ENCODE assay signal across 25 mouse cellular contexts in the genomic region with DNA sequence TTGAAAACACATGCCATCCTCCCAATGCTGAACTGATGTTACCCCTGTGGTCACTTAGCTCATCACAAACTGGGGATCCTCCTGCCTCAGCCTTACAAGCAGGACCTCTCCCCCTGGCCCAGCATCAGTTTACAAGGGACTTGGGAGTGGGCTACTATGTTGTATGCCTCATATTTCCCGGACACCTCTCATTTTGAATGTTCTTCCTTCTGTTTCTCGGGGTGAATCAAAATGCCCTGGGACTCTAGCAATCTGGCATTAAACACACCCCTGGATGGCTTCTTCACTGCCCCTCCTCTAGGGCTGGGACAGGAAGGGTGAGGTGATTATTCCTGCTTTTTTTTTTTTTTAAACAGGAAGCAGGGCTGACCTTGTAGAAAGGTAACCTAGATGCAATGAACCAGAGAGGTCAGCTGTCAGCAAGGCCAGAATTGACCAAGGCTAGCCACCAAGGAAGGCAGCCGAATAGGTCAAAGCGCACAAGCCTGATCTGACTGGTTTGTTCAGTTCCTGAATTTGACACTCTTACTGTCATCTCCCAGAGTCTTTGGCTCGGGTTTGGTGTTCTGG. TPM values are rescaled to one million over a fixed set of nuclear protein-coding genes. Genes with fewer than 3 reads are reported as not detected.
DNase-seq lines count a peak whose midpoint lies in the region; ATAC-seq lines count a peak whose summit lies in the region.
"Had no signal": no experiment of that assay in that cellular context is flagged by ENCODE, and none has a peak within 500 bp of the region (broad histone marks: within the 10 kb centered on the region; RNA-seq: fewer than 3 reads in every experiment).

No protein-coding gene starts in this region.

- no peak overlapping the region for H3K4me3 ChIP-seq in heart, embryonic 15.5 days
- H3K4me3 ChIP-seq in heart, embryonic 11.5 days (ENCODE audit: low read depth, low read length), result no peak overlapping the region
- H3K4me3 ChIP-seq in liver, embryonic 15.5 days (replicated peaks), result no peak overlapping the region
- H3K4me3 ChIP-seq: erythroblast, embryonic 14.5 days; hindbrain, embryonic 13.5 days; midbrain, embryonic 13.5 days; myocyte; neural tube, embryonic 15.5 days had no signal

- no peak overlapping the region for H3K4me2 ChIP-seq in heart, embryonic 15.5 days
- H3K4me2 ChIP-seq in heart, embryonic 11.5 days, result no peak overlapping the region
- peak overlapping the region; percentile 90 for H3K4me2 ChIP-seq in liver, embryonic 15.5 days
- H3K4me2 ChIP-seq: hindbrain, embryonic 13.5 days; lung, embryonic 14.5 days; midbrain, embryonic 13.5 days; neural tube, embryonic 15.5 days had no signal

- WGBS in heart, embryonic 15.5 days, result 86% methylated on average over 5 of the region's 5 CpGs
- 82% methylated on average over 5 of the region's 5 CpGs for WGBS in heart, embryonic 11.5 days (ENCODE audit: insufficient replicate concordance)
- 79% methylated on average over 5 of the region's 5 CpGs for WGBS in liver, embryonic 15.5 days (ENCODE audit: insufficient replicate concordance)

- peaks cover 59% of the 10 kb centered on the region for H3K4me1 ChIP-seq in heart, embryonic 15.5 days (replicated peaks)
- peaks cover 45% of the 10 kb centered on the region for H3K4me1 ChIP-seq in heart, embryonic 11.5 days (ENCODE audit: control insufficient read depth, insufficient read depth, low read length)
- peaks cover 85% of the 10 kb centered on the region for H3K4me1 ChIP-seq in liver, embryonic 15.5 days (replicated peaks)

- ATAC-seq in heart, embryonic 15.5 days (replicated peaks; ENCODE audit: insufficient number of reproducible peaks, insufficient read depth, low FRiP score, low read depth), result no peak
- no peak for ATAC-seq in heart, embryonic 11.5 days (replicated peaks; ENCODE audit: insufficient number of reproducible peaks, low FRiP score, low TSS enrichment)
- no peak for ATAC-seq in liver, embryonic 15.5 days (ENCODE audit: insufficient read depth)
- no peak for ATAC-seq in granulocyte monocyte progenitor cell, adult 5-6 weeks (replicated peaks; ENCODE audit: poor library complexity, severe bottlenecking)
- ATAC-seq: forebrain, embryonic 14.5 days; midbrain, embryonic 13.5 days had no signal

- peaks cover 3% of the 10 kb centered on the region; the same call in 1 of the 2 replicates for H3K36me3 ChIP-seq in heart, embryonic 15.5 days
- no peaks in the 10 kb centered on the region for H3K36me3 ChIP-seq in heart, embryonic 11.5 days (ENCODE audit: control insufficient read depth, insufficient read depth, low read length)
- peaks cover 20% of the 10 kb centered on the region for H3K36me3 ChIP-seq in liver, embryonic 15.5 days (replicated peaks)
- H3K36me3 ChIP-seq: hindbrain, embryonic 13.5 days; midbrain, embryonic 13.5 days; neural tube, embryonic 15.5 days had no signal

- peak overlapping the region; percentile 86; the same call in 1 of the 2 replicates for H3K27ac ChIP-seq in heart, embryonic 15.5 days
- H3K27ac ChIP-seq in heart, embryonic 11.5 days (ENCODE audit: low read depth, low read length), result no peak overlapping the region
- peak overlapping the region; percentile 93 for H3K27ac ChIP-seq in liver, embryonic 15.5 days (replicated peaks)

- DNase-seq in cerebellum, adult 9-10 months, result peak; percentile 41
- no peak for DNase-seq in cerebellum, postnatal 10 days
- peak; percentile 49 to 75 for DNase-seq in kidney, postnatal 36 days
- DNase-seq in kidney, adult 8-10 months, result no peak
- DNase-seq: adrenal gland, adult 2 months; cerebellum, adult 11-12 months; layer of hippocampus, postnatal 36 days; left cerebral cortex, postnatal 4 days; lung, embryonic 14.5 days; thymus, postnatal 25 days had no signal

- no peaks in the 10 kb centered on the region for H3K27me3 ChIP-seq in heart, embryonic 15.5 days
- H3K27me3 ChIP-seq in heart, embryonic 11.5 days (ENCODE audit: control insufficient read depth, insufficient read depth, low read length), result no peaks in the 10 kb centered on the region
- no peaks in the 10 kb centered on the region for H3K27me3 ChIP-seq in liver, embryonic 15.5 days
- H3K27me3 ChIP-seq: hindbrain, embryonic 13.5 days; midbrain, embryonic 13.5 days; neural tube, embryonic 15.5 days had no signal

- no peak overlapping the region for H3K9ac ChIP-seq in heart, embryonic 15.5 days
- H3K9ac ChIP-seq in heart, embryonic 11.5 days (ENCODE audit: low read depth, low read length), result no peak overlapping the region
- peak overlapping the region; percentile 79 for H3K9ac ChIP-seq in liver, embryonic 15.5 days
- H3K9ac ChIP-seq: hindbrain, embryonic 13.5 days; lung, embryonic 14.5 days; midbrain, embryonic 13.5 days; neural tube, embryonic 15.5 days had no signal

- H3K9me3 ChIP-seq in heart, embryonic 15.5 days (replicated peaks), result no peaks in the 10 kb centered on the region
- no peaks in the 10 kb centered on the region for H3K9me3 ChIP-seq in heart, embryonic 11.5 days (replicated peaks; ENCODE audit: control insufficient read depth, low read length)
- no peaks in the 10 kb centered on the region for H3K9me3 ChIP-seq in liver, embryonic 15.5 days (replicated peaks)
- H3K9me3 ChIP-seq: hindbrain, embryonic 13.5 days; midbrain, embryonic 13.5 days; neural tube, embryonic 15.5 days had no signal

RNA-seq across cellular contexts. Expression of gene Btg2, which starts 2.0 kb away (rescaled TPM):
- 36.9 and 45.4 TPM in 2 replicates for polyA plus RNA-seq in heart, embryonic 15.5 days (2015; fragmentation: Nextera tagmentation; extraction: Ambion mirVana)
- polyA plus RNA-seq in heart, embryonic 11.5 days (2014; fragmentation: Nextera tagmentation; extraction: Ambion mirVana), result 31.7 and 35.6 TPM in 2 replicates
- polyA plus RNA-seq in liver, embryonic 15.5 days (2015; fragmentation: Nextera tagmentation; extraction: Ambion mirVana), result 103 and 108 TPM in 2 replicates
- 7.2 and 13.5 TPM in 2 replicates for total RNA-seq in granulocyte monocyte progenitor cell, adult 5-6 weeks (2014; fragmentation: Nextera tagmentation)
- 31.3 and 33.7 TPM in 2 replicates for total RNA-seq in granulocyte monocyte progenitor cell, adult 5-6 weeks (2017)

RNA-seq across cellular contexts. Expression of gene Chit1, which starts 30.1 kb away (rescaled TPM):
- polyA plus RNA-seq in heart, embryonic 15.5 days (2015; fragmentation: Nextera tagmentation; extraction: Ambion mirVana), result 0.42 TPM in 2 replicates
- 1.7 and 1.9 TPM in 2 replicates for polyA plus RNA-seq in heart, embryonic 11.5 days (2014; fragmentation: Nextera tagmentation; extraction: Ambion mirVana)
- 0.07 and 0.20 TPM in 2 replicates for polyA plus RNA-seq in liver, embryonic 15.5 days (2015; fragmentation: Nextera tagmentation; extraction: Ambion mirVana)
- total RNA-seq in granulocyte monocyte progenitor cell, adult 5-6 weeks (2014; fragmentation: Nextera tagmentation), result 0.62 and 1.7 TPM in 2 replicates
- total RNA-seq in granulocyte monocyte progenitor cell, adult 5-6 weeks (2017), result 0.22 and 0.82 TPM in 2 replicates
- total RNA-seq: adrenal gland, adult 2 months; layer of hippocampus, postnatal 36 days; MEL had no signal
- polyA plus RNA-seq: embryonic facial prominence, embryonic 11.5 days; erythroblast, embryonic 14.5 days; intestine, embryonic 14.5 days; lung, embryonic 14.5 days had no signal

RNA-seq across cellular contexts. Expression of gene Fmod, which starts 43.9 kb away (rescaled TPM):
- polyA plus RNA-seq in heart, embryonic 15.5 days (2015; fragmentation: Nextera tagmentation; extraction: Ambion mirVana), result 23.3 and 32.3 TPM in 2 replicates
- polyA plus RNA-seq in heart, embryonic 11.5 days (2014; fragmentation: Nextera tagmentation; extraction: Ambion mirVana), result 10.6 and 13.4 TPM in 2 replicates
- polyA plus RNA-seq in liver, embryonic 15.5 days (2015; fragmentation: Nextera tagmentation; extraction: Ambion mirVana), result 2.6 and 3.3 TPM in 2 replicates
- not detected in 2 replicates for total RNA-seq in granulocyte monocyte progenitor cell, adult 5-6 weeks (2014; fragmentation: Nextera tagmentation)
- not detected in 2 replicates for total RNA-seq in granulocyte monocyte progenitor cell, adult 5-6 weeks (2017)
- total RNA-seq: common myeloid progenitor, adult 5-6 weeks; megakaryocyte progenitor cell, adult 5-6 weeks; MEL had no signal
- polyA plus RNA-seq: erythroblast, embryonic 14.5 days had no signal

Comparison
In these comparisons a context has a peak if more than half of its experiments do, and no peak if none do; other contexts are left out.
1. DNase-seq: peak in cerebellum, adult 9-10 months (single experiment) and kidney, postnatal 36 days (2 of 2); none in cerebellum, postnatal 10 days (0 of 2) and kidney, adult 8-10 months (0 of 2).